Mouse (Mus musculus): ENCODE results near the gene Xpot.

GRCm38 (mm10) chr10:121628561-121629040, 2.5 kb upstream of the Xpot start:
- TF ChIP-seq CTCF (conservative IDR thresholded peaks at IDR 0.05; ENCODE audit: insufficient read depth, insufficient read length, low read depth, low read length) = no peak
- no peak for TF ChIP-seq POLR2A (IDR thresholded peaks at IDR 0.05; ENCODE audit: low read depth, low read length)
